Mouse (Mus musculus): ENCODE results near the gene Rab31. TPM values are rescaled to one million over a fixed set of nuclear protein-coding genes. Genes with fewer than 3 reads are reported as not detected.

The Rab31 gene
- total and polyA plus RNA-seq, 3 experiments, result 0.79 to 2.8 (median 1.2) TPM

DNA sequence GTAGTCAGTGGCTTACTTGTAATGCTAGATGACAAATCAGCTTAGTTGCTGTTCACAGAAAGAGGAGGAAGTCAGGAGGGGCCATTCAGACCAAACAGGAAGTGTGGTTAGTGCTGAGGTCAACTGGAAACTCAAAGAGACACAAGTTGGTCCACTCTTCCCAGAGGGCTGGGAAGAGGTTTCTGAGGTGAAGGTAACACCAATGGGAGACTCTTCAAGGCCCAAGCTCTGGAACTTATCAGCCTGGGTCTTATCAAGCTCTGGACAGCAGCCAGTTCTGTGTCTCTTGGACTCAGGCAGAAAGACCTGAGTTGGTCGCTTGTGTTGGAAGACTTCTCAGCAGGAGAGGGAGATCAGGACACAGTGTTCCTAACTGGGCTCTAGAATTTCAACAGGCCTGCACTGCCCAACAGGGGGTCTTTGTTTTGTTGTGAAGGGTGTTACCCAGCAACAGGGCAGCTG lies 97.8 kb downstream of the Rab31 start:
- no peak overlapping the region for H3K4me3 ChIP-seq (replicated peaks in 1 of 3; ENCODE audit: low read depth in 2 of 3, low read length in 2 of 3, poor library complexity in 1 of 3)
- no peaks in the 10 kb centered on the region for H3K9me3 ChIP-seq (replicated peaks; ENCODE audit: low read length)
- in situ Hi-C loops (cut with MboI; ENCODE audit: low pct_ligation_motif_present, low pct_unique_long_range_greater_than_20kb, low sequenced_read_pairs), result no loop called here
- no peak overlapping the region for H3K9ac ChIP-seq (ENCODE audit: insufficient read depth, low read depth)
- peak; percentile 36 for DNase-seq (ENCODE audit: extremely low read depth)
- dilution Hi-C loops (cut with MboI; ENCODE audit: extremely low pct_ligation_motif_present, extremely low pct_unique_long_range_greater_than_20kb, low sequenced_read_pairs), result no loop called here
- H3K79me2 ChIP-seq (replicated peaks; ENCODE audit: control insufficient read depth, extremely low read depth, insufficient read depth, poor library complexity, severe bottlenecking), result no peaks in the 10 kb centered on the region
- no peak overlapping the region for H3K4me2 ChIP-seq (ENCODE audit: insufficient read depth, low read depth, poor library complexity, severe bottlenecking)
- TF ChIP-seq ELF1 (IDR thresholded peaks at IDR 0.05; ENCODE audit: low read depth, low read length), result peak; percentile 66
- peak; percentile 58; the same call in 1 of the 2 replicates for TF ChIP-seq IRF4 (IDR thresholded peaks at IDR 0.05; ENCODE audit: low read depth, low read length)
- TF ChIP-seq BHLHE40 (IDR thresholded peaks at IDR 0.05; ENCODE audit: low read depth, low read length), result no peak
- peak; percentile 27; the same call in 1 of the 2 replicates for TF ChIP-seq EP300 (IDR thresholded peaks at IDR 0.05; ENCODE audit: low read length)
- no peaks in the 10 kb centered on the region for H3K27me3 ChIP-seq (replicated peaks)
- H3K36me3 ChIP-seq (replicated peaks in 1 of 2; ENCODE audit: control insufficient read depth in 1 of 2, insufficient read depth in 1 of 2, low read length in 1 of 2), result no peaks in the 10 kb centered on the region
- H3K27ac ChIP-seq (ENCODE audit: insufficient read depth, low read depth), result no peak overlapping the region
- peaks cover 4 to 13% of the 10 kb centered on the region in 2 experiments; a peak in 3 of 4 replicates for H3K4me1 ChIP-seq (ENCODE audit: control insufficient read depth in 1 of 2, insufficient read depth in 2 of 2)

DNA sequence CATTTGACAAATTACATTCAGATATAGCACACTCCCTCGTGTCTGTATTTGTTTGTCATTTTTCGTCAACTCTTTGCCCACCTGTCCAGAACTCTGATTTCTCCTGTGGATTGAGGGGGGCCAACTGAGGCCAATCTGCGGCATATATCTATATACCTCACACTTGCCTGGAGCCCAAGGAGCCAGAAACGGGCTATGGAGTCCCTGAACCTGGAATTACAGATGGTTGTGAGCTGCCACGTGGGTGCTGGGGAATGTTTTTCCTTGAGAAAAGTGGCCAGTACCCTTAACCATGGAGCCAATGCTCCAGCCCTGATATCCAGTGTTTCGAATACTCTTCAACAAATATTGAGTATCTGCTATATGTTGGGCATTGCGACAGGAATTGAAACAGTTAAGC lies 99.6 kb downstream of the Rab31 start:
- peaks cover 4 to 12% of the 10 kb centered on the region in 2 experiments; a peak in 3 of 4 replicates for H3K4me1 ChIP-seq (ENCODE audit: control insufficient read depth in 1 of 2, insufficient read depth in 2 of 2)
- peaks cover 3% of the 10 kb centered on the region for H3K9me3 ChIP-seq (replicated peaks; ENCODE audit: low read length)
- H3K4me2 ChIP-seq (ENCODE audit: insufficient read depth, low read depth, poor library complexity, severe bottlenecking), result no peak overlapping the region
- H3K27me3 ChIP-seq (replicated peaks), result no peaks in the 10 kb centered on the region
- no peaks in the 10 kb centered on the region for H3K36me3 ChIP-seq (replicated peaks in 1 of 2; ENCODE audit: control insufficient read depth in 1 of 2, insufficient read depth in 1 of 2, low read length in 1 of 2)
- no peak for TF ChIP-seq NRF1 (IDR thresholded peaks at IDR 0.05; ENCODE audit: low read depth, low read length)
- no peak for TF ChIP-seq SIN3A (IDR thresholded peaks at IDR 0.05; ENCODE audit: low read length)
- no peak for TF ChIP-seq TBP (conservative IDR thresholded peaks at IDR 0.05; ENCODE audit: low read depth, low read length)
- no peak for TF ChIP-seq JUND (conservative IDR thresholded peaks at IDR 0.05; ENCODE audit: low read depth, low read length)
- no peak for TF ChIP-seq ELF1 (IDR thresholded peaks at IDR 0.05; ENCODE audit: low read depth, low read length)
- no peak for TF ChIP-seq CTCF (conservative IDR thresholded peaks at IDR 0.05 in 1 of 2, IDR thresholded peaks at IDR 0.05 in 1 of 2; ENCODE audit: low read depth in 2 of 2, low read length in 2 of 2)
- no peak for TF ChIP-seq EP300 (IDR thresholded peaks at IDR 0.05; ENCODE audit: low read length)
- no peak for TF ChIP-seq GABPA (IDR thresholded peaks at IDR 0.05; ENCODE audit: insufficient replicate concordance, low read depth, low read length)
- TF ChIP-seq MAFK (IDR thresholded peaks at IDR 0.05; ENCODE audit: insufficient replicate concordance, low read length), result no peak
- TF ChIP-seq MYC (IDR thresholded peaks at IDR 0.05; ENCODE audit: low read depth, low read length), result no peak
- TF ChIP-seq RCOR1 (conservative IDR thresholded peaks at IDR 0.05; ENCODE audit: low read depth, low read length), result no peak
- TF ChIP-seq IRF4 (IDR thresholded peaks at IDR 0.05; ENCODE audit: low read depth, low read length), result no peak
- TF ChIP-seq ETS1 (conservative IDR thresholded peaks at IDR 0.05; ENCODE audit: low read depth, low read length), result no peak
- TF ChIP-seq CHD1 (IDR thresholded peaks at IDR 0.05; ENCODE audit: low read depth, low read length), result no peak
- no peak for TF ChIP-seq UBTF (IDR thresholded peaks at IDR 0.05; ENCODE audit: low read depth, low read length)
- TF ChIP-seq HCFC1 (IDR thresholded peaks at IDR 0.05; ENCODE audit: low read depth, low read length), result no peak
- dilution Hi-C loops (cut with MboI; ENCODE audit: extremely low pct_ligation_motif_present, extremely low pct_unique_long_range_greater_than_20kb, low sequenced_read_pairs), result no loop called here
- H3K79me2 ChIP-seq (replicated peaks; ENCODE audit: control insufficient read depth, extremely low read depth, insufficient read depth, poor library complexity, severe bottlenecking), result no peaks in the 10 kb centered on the region
- H3K4me3 ChIP-seq (replicated peaks in 1 of 3; ENCODE audit: low read depth in 2 of 3, low read length in 2 of 3, poor library complexity in 1 of 3), result no peak overlapping the region
- no peak overlapping the region for H3K9ac ChIP-seq (ENCODE audit: insufficient read depth, low read depth)
- in situ Hi-C loops (cut with MboI; ENCODE audit: low pct_ligation_motif_present, low pct_unique_long_range_greater_than_20kb, low sequenced_read_pairs), result no loop called here
- no peak for DNase-seq (ENCODE audit: extremely low read depth)
- no peak overlapping the region for H3K27ac ChIP-seq (ENCODE audit: insufficient read depth, low read depth)

Data from CH12.LX (cell line).